Mouse (Mus musculus): ENCODE measurements at regions not wholly inside any gene's neighbourhood (a gene's known extent, or its start where the extent isn't known, plus 50 kb on each side); places are given as distances from the start of the nearest gene placed in this dataset.
A peak's percentile ranks its signal among the peaks of the same experiment; 100 is the strongest.
"Not testable (repeated sequence)": the region's sequence is repeated elsewhere in the genome, so short reads cannot be mapped to it uniquely, and the experiment has no call there.

DNA sequence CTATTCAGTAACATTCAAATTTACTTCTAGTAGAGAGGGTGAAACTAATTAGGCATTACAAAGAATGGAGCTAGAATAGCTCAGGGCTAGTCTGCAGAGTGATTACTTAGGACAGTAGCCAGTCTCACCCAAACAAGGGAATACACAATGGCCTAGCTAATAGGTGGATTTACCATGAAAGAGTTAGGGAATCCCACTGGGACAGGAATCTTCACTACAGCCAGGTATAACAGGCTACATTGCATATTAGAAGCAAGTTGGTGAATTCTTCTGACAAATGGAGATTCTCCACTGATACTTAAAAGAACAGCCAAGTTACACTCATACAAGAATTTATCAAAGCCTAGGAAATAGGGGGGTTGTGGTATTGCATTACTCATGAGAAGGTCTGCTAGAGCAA, 670.2 kb upstream of the Chrm3 start:
- intact Hi-C loops (cut with DNase I); DNase-seq: not testable (repeated sequence)

DNA sequence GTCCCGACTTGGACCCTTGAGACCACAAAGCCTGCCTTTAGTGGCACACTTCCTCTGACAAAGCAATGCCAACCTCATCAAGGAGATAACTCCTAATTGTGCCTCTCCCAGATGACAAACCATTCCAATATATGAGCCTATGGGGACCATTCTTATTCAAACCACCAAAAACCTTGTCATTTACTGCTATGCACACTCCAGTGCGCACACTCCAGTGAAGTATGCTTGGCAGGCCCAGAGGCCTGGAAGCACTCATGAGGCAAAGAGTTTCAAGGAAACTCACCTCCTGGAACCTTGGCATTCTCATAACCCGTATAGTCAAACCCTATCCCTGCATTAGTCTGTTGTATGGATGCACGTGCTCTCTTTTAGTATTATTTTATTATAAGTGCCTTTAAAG, 669.7 kb upstream of the Chrm3 start:
- intact Hi-C loops (cut with DNase I): no loop called here
- no peak for DNase-seq

DNA sequence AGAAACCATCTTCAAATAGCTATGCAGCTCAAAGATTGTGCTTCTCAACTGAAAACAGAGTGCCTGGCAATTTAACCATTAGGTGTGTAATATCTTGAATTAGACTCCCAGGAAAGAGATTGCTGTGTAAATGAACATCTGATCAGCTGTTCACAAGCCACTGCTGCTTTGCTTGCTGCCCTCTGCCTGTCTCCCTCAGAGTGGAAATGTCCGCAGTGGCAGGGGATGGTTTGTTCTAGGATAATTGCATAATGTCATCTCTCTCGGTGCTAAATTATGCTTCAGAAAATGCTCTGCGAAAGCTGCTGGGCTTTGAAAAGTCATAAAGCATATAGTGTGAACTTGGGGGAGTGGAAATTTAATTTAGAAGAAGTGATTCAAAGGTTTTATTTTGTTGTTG, 665.3 kb upstream of the Chrm3 start:
- DNase-seq: no peak
- intact Hi-C loops (cut with DNase I): no loop called here

DNA sequence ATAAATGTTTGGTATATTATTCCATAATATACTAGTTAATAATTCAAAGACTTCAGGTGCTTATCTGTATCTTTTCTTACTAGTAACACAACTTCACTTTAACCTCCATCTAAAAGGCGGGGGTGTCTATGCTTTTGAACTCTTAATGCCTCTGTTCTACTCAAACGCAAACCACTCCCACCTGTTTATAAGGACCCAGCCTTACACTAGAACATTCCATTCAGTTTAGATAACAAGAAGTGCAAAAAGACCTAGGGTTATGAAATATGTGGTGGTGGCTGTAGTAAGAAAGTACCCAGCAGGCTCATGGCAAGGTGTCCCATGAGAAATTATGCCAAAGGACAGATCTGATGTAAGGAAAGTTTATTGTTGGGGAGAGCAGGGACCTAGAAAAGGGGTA, 663.8 kb upstream of the Chrm3 start:
- intact Hi-C loops (cut with DNase I): no loop called here
- DNase-seq: no peak

DNA sequence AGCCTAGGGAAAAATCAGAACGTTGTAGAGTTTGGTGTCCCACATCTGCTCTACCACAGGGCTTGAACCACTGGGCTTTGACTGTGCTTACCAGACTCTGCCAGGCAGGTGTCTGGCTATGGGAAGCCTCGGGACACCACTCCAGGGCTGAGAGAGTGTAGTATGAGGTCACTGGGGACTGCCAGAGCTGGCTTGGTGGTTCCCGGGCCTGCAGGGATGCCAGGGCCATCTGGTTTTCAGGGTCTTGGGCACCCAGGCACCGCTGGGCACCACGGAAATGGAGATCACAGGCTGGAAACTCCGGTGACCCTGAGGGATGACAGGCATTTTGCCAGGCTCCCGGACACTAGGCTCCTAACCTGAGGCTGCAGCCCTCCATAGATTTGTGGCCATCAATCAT, 656.9 kb upstream of the Chrm3 start:
- intact Hi-C loops (cut with DNase I): no loop called here
- DNase-seq: no peak

DNA sequence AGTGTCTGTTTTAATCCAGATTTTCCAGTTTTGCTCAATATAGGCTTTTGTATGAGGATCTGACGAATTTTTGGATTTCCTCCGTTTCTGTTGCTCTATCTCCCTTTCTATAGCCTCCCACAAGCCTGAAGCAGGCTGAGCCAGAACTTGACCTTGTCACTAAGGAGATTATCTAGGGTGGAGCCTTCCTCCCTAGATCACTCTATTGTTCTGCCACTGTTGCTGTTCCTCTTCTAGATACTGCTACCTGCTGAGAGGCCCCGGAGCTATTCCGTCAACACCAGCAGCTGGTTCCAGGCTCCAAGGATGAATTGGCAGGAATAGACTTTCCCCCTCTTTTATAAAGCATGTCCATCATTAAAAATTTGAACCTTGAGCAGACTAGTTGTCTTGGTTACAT, 644.7 kb upstream of the Chrm3 start:
- no peak for DNase-seq
- intact Hi-C loops (cut with DNase I): no loop called here

DNA sequence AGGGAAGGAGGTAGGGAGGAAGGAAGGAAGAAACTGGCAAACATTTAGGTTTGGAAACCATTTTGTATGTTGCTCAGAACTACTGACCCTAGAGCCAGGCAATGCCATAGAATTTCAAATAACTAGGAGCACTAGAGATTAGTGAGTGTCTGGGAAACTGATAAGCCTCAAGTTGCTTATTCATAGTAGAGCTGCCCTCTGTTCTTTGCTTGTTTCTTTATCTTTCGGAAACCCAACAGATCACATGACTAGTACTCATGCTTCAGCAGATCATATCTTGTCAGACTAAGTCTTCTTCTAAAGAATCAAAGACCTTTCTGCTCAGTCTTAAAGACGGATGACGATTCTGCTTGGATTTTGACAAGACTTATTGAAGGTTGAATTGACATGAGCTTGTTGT, 630.5 kb upstream of the Chrm3 start:
- no peak for DNase-seq
- intact Hi-C loops (cut with DNase I): no loop called here

DNA sequence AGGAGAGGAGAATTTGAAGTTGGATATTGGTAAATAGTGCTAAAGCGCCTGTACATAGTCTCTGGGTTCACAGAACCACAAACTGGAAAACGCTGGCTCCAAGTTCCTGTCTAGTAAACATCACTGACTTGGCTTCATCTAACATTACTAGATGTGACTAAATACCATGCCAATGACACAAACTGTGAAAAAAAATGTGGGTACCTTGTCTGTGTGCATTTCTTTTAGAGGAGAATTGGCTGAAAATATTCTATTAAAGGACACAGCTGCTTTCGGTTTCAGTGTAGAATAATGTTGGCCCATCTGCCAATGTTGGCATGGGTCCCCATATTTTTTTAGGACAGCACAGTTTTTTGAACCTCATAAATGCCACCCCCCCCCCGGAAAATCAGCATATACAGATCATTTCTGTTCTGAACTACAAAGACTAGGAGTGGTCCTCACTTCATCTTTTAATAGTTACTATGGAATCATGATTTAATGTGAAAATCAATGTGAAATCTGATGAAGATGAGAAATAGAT, 629.9 kb upstream of the Chrm3 start:
- no peak for DNase-seq
- intact Hi-C loops (cut with DNase I): no loop called here

DNA sequence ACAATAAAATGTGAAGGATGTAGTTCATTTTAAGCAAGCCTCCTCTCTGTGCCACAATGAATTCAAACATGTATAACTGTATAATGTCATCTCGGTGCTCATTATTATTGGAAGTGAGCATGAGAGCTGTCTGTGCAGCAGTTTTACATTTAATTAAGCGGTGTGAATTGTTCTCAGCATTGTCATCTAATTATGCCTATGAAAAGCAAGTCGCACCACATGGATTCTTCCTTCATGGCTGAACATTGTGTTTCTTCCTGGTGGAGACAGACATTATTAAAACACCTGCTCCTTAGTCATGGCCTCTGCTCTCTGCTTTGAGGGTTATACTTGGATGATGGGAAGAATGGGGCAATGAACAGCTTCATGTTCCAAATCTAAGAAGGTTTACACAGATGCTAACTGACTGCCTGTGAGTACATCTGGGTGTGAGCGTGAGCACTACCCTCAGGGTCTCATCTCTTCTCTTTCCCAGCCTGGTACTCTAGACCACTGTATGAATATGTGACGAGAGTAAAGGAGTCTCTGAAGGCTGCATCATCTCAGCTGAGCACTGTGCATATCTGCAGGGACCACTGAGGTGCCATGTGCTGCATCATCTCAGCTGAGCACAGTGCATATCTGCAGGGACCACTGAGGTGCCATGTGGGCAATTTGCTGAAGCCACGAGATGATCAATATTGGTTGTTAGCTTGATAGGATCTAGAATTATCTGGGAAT, 628.6 kb upstream of the Chrm3 start:
- intact Hi-C loops (cut with DNase I): no loop called here
- DNase-seq: no peak

DNA sequence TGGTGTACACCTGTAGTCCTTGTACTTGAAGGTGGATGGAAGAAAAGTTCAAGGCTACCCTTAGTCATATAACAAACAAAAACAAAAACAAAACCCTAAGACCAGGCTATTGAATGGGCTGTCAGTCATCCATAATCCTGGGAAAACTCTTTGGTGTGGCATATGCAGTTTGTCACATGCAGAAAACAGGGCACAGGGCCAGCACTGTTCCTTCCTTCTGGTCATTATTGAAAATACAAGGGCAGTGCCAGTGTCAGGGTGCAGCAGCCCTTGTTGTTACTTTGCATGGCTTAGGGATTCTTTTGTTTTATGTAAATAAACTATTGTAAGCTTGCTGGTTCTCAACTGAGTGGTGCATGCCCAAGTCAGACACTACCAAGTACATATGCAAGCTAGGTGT, 623.1 kb upstream of the Chrm3 start:
- intact Hi-C loops (cut with DNase I): no loop called here
- no peak for DNase-seq

DNA sequence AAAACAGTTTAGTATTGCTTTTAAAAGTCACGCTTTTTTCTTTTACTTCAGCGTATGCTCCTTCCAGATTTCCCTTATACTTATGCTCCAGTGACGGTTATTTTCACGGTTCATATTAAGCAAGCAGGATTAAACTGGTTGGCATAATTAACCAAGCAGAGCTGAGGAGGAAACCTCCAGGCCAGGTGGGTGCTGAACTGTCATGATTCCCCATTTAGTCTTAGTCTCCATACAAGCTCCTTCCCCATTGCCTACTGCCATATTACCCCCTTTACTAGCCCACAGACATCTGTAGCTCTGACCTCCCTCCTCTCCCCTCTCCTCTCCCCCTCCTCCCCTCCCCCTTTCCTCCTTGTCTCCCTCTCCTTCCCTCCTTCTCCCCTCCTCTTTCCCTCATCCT, 621.9 kb upstream of the Chrm3 start:
- no peak for DNase-seq
- intact Hi-C loops (cut with DNase I): no loop called here

DNA sequence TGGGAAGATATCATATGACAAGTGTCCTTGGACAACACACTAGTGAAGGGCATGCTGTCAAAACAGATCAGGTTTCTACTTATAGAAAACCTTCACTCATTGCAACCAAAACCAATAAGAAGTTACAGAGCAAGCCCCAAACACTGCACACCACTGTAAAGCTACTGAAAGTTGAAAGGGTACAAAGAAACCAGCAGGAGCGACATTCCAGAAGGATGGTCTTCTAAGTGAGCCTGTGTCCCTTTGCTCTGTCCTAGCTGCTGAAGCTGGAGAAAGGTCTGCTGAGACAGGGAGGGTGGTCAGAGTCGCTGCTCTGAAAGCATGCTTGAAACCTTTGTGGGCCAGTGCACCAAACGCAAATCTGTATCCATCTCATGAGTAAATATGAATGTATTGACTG, 611.3 kb upstream of the Chrm3 start:
- DNase-seq: no peak
- intact Hi-C loops (cut with DNase I): no loop called here

DNA sequence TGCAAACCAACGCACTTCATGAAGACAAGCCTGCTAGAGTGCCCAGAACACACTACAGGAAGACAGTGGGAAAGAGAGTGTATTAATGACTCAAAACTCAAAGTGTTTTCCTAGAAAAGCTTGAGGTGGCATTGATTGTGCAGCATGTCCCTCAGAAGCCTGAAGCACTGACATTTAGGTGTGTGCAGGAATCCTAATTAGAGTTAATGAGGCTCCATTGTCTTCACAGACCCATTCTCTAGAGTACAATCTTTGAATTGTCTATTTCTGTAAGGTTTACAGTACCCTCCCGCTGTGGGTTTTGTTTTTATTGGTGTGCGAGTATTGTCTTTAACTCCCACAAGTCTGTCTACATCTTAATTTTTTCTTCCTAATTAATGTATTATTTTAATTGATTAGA, 610.1 kb upstream of the Chrm3 start:
- DNase-seq: no peak
- intact Hi-C loops (cut with DNase I): no loop called here

DNA sequence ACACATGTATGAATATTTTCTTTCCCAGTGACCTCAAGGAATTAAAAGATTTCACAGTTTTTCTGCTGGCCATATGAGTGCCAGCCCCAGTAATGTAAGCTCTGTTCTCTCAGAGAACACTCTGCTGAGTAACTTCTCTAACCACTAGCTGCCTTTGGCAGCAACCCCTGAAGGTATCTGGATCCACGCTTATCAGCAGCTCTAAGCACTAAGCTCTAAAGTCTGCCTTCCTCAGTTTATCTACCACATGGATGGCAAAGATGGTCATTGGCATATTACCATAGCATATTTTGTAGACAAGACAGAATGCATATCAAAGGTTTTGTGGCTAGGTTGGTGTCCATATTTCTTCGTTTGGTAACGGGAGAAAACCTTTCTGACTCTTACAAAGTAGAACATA, 592.3 kb upstream of the Chrm3 start:
- DNase-seq: no peak
- intact Hi-C loops (cut with DNase I): no loop called here

DNA sequence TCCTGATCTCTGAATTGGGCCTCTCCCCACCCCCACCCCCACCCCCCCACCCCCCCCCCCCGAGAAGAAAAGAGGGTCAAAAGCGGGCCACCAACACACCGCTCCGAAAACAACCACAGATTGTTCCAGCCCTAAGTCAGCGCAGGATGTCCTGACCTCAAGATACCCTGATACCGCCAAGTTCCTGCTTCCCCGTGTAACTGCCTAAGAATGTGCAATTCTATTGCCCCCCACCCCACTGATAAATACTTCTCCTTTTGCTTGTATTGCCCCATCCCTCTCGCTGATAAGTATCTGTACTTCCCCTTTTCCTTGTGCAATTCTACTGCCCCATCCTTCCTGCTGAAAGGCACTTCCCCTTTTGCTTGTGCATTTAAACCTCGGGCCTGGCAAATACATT, 590.0 kb upstream of the Chrm3 start:
- intact Hi-C loops (cut with DNase I); DNase-seq: not testable (repeated sequence)

DNA sequence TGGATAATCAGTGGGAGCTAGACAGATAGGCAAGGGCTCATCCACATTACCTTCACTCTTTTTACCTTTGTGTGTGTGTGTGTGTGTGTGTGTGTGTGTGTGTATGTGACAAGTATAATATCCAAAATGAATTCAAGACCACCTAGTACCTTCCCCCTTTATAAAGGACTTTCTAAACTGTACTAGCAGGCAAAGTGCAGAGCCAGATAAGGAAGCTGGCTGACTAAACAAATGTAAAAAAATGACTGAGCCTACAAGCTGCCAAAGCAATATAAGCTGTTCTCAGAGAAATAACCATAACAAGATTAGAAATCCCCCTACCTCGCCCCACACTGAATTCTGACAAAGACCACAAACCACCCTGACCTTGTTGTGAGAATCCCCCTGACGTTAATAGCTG, 586.8 kb upstream of the Chrm3 start:
- intact Hi-C loops (cut with DNase I): no loop called here

DNA sequence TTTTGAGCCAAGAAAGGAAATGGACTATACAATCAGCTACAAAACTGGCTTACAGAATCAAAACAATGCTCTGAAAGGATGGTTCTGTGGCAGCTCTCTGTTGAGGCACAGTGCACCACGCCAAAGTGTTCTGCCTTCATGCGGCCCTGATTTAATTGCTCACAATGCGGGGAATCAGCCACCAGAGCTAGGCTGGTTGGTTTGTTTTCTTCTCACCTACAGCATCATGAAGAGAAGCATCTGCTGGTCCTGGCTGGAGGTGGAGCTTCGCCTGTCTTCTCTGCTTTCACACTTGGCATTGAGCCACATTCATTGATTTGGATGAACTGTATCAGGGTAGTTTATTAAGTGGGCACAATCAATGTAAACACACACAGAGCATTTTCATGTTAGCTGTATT, 583.2 kb upstream of the Chrm3 start:
- intact Hi-C loops (cut with DNase I): loop anchor here (5.0 kb wide), 1 partner anchor 618 kb away; no protein-coding TSS in a partner anchor
- DNase-seq: no peak

More for the DNA sequence above, 586.8 kb upstream of the Chrm3 start:
- no peak for DNase-seq

DNA sequence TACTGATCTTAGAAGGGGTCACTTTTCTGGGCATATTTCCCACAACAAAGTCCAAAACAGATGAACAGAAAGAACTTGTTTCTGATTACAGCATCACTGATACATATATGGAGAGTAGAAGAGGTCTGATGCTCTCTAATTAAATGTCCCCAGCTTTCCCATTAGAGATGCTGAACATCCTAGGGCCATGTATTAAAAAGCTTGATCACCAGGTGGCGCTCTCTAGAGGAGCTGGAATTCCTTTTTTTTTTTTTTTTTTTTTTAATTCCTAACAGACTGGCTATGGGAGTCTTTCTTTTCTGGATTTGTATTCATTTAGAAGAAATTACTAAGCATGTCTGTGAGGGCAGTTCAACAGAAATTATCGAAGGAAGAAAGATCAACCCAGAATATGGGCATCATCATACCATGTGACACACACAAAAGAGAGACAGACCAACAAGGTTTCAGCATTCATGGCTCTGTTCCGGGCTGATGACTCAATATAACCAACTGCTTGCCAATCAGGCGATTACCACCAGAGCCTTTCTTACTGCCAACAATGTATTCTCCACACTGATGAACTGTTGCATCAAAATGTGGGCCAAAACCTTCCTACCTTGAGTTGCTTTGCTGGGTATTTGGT, 581.5 kb upstream of the Chrm3 start:
- DNase-seq: peak in 1 of 2 experiments; percentile 12
- intact Hi-C loops (cut with DNase I): loop anchor here (5.0 kb wide), 1 partner anchor 620 kb away; no protein-coding TSS in a partner anchor

DNA sequence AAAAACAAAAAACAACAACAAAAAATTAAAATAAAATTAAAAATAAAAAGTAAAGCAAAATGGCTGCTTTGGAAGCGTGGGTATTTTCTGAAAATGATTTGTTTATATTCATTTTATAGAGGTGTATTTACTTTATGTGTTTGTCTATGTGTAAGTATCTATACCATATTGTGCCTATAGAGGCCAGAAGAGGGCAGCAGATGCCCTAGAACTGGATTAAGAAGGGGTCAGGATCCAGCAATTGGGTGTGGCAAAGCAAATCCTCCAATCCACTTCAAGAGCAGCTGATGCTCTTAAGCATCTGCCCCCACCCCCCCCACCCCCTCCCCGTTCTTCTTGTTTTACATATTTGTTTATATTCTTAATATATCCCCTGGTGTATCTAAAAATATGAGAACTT, 577.6 kb upstream of the Chrm3 start:
- intact Hi-C loops (cut with DNase I): no loop called here

DNA sequence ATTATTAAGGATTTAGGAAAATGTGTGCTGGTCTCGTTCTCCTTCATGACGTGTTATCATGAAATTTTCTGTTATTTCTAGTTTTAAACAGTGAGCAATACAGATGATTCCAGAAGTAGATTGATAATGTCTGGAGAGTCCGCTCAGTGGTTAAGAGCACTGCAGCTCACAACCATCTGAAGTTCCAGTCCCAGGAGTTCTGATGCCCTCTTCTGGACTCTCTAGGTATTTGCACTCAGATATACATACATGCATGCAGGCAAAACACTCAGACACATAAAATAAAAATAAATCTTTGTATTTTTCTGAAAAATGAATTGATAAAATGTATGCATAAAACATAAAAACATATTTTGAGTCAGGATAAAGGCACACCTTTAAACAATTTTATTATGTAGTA, 570.1 kb upstream of the Chrm3 start:
- intact Hi-C loops (cut with DNase I): no loop called here
- DNase-seq: no peak

More for the DNA sequence above, 577.6 kb upstream of the Chrm3 start:
- DNase-seq: no peak

DNA sequence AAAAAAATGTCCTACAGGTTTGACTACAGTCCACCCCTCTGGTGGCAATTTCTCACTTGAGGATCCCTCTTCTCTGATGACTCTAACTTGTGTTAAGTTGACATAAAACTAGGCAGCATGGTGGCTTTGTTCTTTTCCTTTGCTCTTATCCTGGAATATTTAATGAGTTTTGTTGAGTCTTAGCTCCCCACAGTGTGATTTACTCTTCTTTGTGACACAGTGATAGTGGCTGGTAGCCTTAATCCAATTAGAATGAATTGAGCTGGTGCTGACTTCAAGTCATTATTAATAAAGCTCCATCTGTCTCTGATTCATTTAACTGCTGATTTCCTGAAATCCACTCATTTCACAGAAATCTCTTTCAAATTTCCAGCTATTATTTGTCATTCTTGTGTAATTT, 553.7 kb upstream of the Chrm3 start:
- no peak for DNase-seq
- intact Hi-C loops (cut with DNase I): no loop called here

DNA sequence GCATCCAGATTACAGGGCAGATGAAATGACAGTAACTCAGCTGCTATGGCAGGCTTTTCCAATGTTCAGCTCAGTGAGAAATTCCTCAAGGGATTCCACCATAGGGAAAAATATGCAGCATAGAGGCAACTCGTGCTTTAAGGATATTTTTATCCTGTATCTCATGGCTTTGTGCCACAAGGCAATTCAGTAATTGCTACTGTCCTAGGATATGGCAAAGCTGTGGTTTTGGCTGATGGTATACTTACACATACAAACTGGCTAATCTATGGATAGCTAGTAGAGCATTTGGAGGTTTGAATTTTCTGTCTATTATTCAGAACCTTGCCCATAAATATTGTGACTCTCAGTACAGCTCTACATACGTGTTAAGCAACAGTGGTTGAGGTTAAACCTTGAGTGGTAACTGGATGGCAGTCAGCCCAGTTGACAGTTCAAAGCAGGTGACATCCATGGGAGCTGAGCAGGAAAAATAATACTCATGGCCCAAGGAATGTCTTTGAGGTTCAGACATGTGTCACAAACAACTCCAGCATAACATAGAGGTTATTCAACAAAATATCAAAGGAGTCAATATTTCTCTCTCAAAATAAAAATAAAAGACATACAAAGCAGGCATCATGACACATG, 548.6 kb upstream of the Chrm3 start:
- no peak for DNase-seq
- intact Hi-C loops (cut with DNase I): no loop called here
